Mouse (Mus musculus): Measurements from ENCODE around the gene Tctn3. TPM values are rescaled to one million over a fixed set of nuclear protein-coding genes. Genes with fewer than 3 reads are reported as not detected.

Tctn3 gene
- polyA plus RNA-seq, 2 experiments: 11.4 to 17.0 TPM

DNA sequence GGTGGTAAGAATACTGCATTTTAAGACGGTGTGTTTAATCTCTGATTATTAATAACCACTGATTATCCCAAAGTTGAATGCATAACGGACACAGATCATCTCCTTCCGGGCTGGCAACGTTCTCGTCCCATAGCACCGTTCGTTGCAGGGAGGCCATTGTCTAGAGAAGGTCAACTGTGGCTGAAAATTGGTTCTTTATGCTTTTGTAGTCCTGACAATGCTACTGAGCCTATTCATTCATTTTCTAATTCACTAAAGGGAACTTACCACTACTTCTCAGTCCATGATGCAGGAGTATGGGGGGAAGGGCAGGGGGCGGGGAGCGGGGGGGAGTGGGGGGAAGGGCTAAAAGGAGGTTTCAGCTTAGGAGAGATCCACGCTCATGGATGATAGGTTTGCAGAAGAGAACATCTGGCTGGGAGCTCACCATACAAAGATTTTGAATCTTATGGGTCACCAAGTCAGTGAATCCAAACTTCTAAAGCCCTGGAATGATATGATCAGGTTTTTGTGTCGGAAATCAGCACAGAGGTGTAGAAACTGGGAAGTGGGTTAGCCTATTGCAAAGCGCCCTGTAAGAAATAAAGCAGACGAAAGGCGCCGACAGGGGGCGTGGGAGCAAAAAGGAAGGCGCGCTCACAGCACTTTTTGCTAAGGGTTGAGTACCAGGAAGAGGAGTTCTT is 23.0 kb downstream of the Tctn3 start:
- Histone ChIP-seq H3K4me3 (replicated peaks; ENCODE audit: low read length) (peak overlapping the region; percentile 76), H3K27me3 (ENCODE audit: control insufficient read depth, insufficient read depth, low read length) (no peaks in the 10 kb centered on the region), H3K36me3 (ENCODE audit: control insufficient read depth, insufficient read depth, low read length) (peaks cover 10% of the 10 kb centered on the region; the same call in 1 of the 2 replicates), H3K9ac (ENCODE audit: low read depth, low read length, severe bottlenecking) (peak overlapping the region; percentile 74), H3K4me1 (ENCODE audit: control insufficient read depth, insufficient read depth, low read length) (peaks cover 7% of the 10 kb centered on the region), H3K9me3 (ENCODE audit: control insufficient read depth, low read length) (no peaks in the 10 kb centered on the region), H3K27ac (replicated peaks; ENCODE audit: low read depth, low read length) (no peak overlapping the region; the same call in 1 of the 2 replicates), H3K4me2 (replicated peaks; ENCODE audit: low read depth, low read length, severe bottlenecking) (peak overlapping the region; percentile 72)
- ATAC-seq (ENCODE audit: low FRiP score, low read depth) (peak; percentile 52), DNase-seq (ENCODE audit: low spot score) (peak; percentile 94)
- no peak for TF ChIP-seq POLR2A (IDR thresholded peaks at IDR 0.05; ENCODE audit: borderline replicate concordance, extremely low read depth, insufficient read depth, insufficient read length)
- WGBS: 1% methylated on average over 18 of the region's 18 CpGs

DNA sequence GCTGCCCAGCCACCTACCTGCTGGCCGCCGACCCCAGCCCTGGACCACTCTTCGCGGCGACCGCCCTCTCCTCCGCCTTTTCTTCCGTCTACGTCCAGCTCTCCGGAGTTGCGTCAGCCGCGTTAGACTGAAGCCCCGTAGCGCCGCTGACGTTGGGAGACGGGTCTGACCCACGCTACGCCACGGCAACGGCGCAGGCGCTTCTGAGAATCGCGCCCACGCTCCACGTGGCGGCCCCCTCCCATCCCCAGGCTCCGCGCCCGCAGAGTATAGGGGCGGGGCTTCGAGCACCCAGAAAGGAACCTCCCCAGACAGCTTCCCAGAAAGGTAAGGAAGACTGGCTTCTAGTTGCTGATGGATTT is 23.8 kb downstream of the Tctn3 start, which contains the start of gene Aldh18a1:
Aldh18a1 (minus strand) TSS at position 171 of the 362 bp plus-strand sequence.
- Histone ChIP-seq H3K27ac (replicated peaks; ENCODE audit: low read depth, low read length) (no peak within 1 kb of the TSS), H3K4me3 (replicated peaks; ENCODE audit: low read length) (peak within 1 kb of the TSS; percentile 76), H3K9ac (ENCODE audit: low read depth, low read length, severe bottlenecking) (peak within 1 kb of the TSS; percentile 74), H3K9me3 (ENCODE audit: control insufficient read depth, low read length) (no peaks in the 10 kb centered on the region), H3K27me3 (ENCODE audit: control insufficient read depth, insufficient read depth, low read length) (no peaks in the 10 kb centered on the region), H3K36me3 (ENCODE audit: control insufficient read depth, insufficient read depth, low read length) (peaks cover 17% of the 10 kb centered on the region), H3K4me2 (replicated peaks; ENCODE audit: low read depth, low read length, severe bottlenecking) (peak within 1 kb of the TSS; percentile 72), H3K4me1 (ENCODE audit: control insufficient read depth, insufficient read depth, low read length) (peaks cover 7% of the 10 kb centered on the region)
- peak; percentile 94 for ATAC-seq (ENCODE audit: low FRiP score, low read depth)
- 0% methylated on average over 34 of the region's 34 CpGs for WGBS
- TF ChIP-seq POLR2A (IDR thresholded peaks at IDR 0.05; ENCODE audit: borderline replicate concordance, extremely low read depth, insufficient read depth, insufficient read length): no peak
- DNase-seq (ENCODE audit: low spot score): peak; percentile 95

DNA sequence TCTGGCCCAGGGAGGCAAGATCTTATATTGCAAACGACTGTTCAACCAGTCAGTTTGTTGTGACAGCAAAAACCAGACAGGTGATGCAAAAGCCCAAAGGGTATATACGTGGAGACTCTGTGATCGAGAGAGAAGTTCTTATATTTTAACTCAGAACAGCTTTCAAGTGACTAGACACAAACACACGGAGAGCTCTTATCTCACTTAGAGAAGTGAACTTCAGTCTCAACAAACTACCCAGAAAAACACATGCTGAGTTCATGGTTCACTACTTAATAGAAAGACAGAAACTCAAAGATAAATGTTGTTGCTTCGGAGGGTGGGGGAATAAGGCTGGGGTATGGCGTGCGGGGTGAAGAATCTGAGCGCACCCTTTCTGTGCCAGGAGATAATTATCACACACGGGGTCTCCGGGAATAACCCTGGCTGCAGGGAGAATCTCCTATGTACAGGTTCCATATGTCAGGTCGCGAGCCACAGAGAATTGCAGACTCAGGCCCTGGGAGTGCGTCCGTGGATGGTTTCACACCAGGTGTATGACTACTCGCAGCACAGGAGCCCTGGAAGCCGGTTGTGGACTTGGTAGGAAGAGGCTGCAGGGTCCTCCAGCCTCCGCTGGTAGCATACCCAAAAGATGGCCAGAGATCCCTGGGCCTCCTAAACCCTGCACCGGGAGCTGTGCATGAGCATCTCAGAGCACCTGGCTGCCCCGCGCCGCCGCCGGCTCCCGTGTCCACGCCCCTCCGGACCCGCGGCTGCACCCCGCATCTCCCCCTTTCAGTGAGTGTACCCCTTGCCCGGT is 24.3 kb downstream of the Tctn3 start:
- Histone ChIP-seq H3K4me3 (replicated peaks; ENCODE audit: low read length) (peak overlapping the region; percentile 76), H3K27me3 (ENCODE audit: control insufficient read depth, insufficient read depth, low read length) (no peaks in the 10 kb centered on the region), H3K36me3 (ENCODE audit: control insufficient read depth, insufficient read depth, low read length) (peaks cover 21% of the 10 kb centered on the region), H3K9me3 (ENCODE audit: control insufficient read depth, low read length) (no peaks in the 10 kb centered on the region), H3K4me2 (replicated peaks; ENCODE audit: low read depth, low read length, severe bottlenecking) (peak overlapping the region; percentile 72), H3K27ac (replicated peaks; ENCODE audit: low read depth, low read length) (no peak overlapping the region), H3K4me1 (ENCODE audit: control insufficient read depth, insufficient read depth, low read length) (peaks cover 7% of the 10 kb centered on the region), H3K9ac (ENCODE audit: low read depth, low read length, severe bottlenecking) (peak overlapping the region; percentile 74)
- no peak for TF ChIP-seq POLR2A (IDR thresholded peaks at IDR 0.05; ENCODE audit: borderline replicate concordance, extremely low read depth, insufficient read depth, insufficient read length)
- WGBS: 3% methylated on average over 26 of the region's 30 CpGs
- ATAC-seq (ENCODE audit: low FRiP score, low read depth) (peak; percentile 58), DNase-seq (ENCODE audit: low spot score) (no peak)

DNA sequence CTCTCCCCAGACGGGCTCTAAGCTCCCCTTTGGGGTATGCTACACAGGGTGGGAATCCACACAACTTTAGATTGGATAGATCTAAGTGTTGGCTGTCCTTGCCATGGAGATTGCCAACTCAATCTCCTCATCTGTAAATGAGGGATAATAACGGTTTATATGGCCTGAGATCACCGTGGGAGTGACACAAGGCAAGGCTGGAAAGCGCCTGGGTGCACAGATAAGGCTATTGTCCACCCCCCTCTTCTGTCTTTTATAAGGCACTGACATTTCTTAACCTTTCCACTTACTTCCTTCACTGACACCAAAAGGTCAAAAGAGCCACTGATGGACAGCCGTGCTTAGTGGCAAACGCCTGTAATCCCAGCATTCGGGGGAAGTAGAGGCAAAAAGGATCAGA is 25.1 kb downstream of the Tctn3 start:
- Histone ChIP-seq H3K9me3 (ENCODE audit: control insufficient read depth, low read length) (no peaks in the 10 kb centered on the region), H3K4me2 (replicated peaks; ENCODE audit: low read depth, low read length, severe bottlenecking) (peak overlapping the region; percentile 72), H3K4me1 (ENCODE audit: control insufficient read depth, insufficient read depth, low read length) (peaks cover 7% of the 10 kb centered on the region), H3K9ac (ENCODE audit: low read depth, low read length, severe bottlenecking) (peak overlapping the region; percentile 74; the same call in 1 of the 2 replicates), H3K4me3 (replicated peaks; ENCODE audit: low read length) (peak overlapping the region; percentile 76), H3K27ac (replicated peaks; ENCODE audit: low read depth, low read length) (no peak overlapping the region), H3K36me3 (ENCODE audit: control insufficient read depth, insufficient read depth, low read length) (peaks cover 29% of the 10 kb centered on the region), H3K27me3 (ENCODE audit: control insufficient read depth, insufficient read depth, low read length) (no peaks in the 10 kb centered on the region)
- no peak for TF ChIP-seq POLR2A (IDR thresholded peaks at IDR 0.05; ENCODE audit: borderline replicate concordance, extremely low read depth, insufficient read depth, insufficient read length)
- ATAC-seq (ENCODE audit: low FRiP score, low read depth) (no peak), DNase-seq (ENCODE audit: low spot score) (no peak)
- 60% methylated on average over 7 of the region's 7 CpGs for WGBS

DNA sequence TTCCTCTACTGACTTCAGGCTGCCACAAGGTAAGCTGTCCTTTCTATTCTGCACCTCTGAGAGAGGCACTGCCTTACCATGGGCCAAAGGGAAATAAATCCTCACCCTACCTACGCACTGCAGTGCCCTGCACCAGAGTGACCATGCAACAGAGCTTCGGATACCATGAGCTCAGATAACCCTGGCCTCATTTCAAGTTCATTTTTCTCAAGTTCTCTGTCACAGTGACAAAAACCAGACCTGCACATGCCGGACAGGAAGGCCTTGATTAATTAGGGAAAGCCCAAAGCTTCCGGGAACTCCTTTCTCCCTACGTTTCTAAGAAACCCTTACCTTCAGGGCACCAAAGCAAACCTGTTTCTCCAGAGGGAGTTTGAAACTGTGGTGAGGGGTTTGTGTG is 30.4 kb downstream of the Tctn3 start:
- Histone ChIP-seq H3K4me1 (ENCODE audit: control insufficient read depth, insufficient read depth, low read length) (peaks cover under 1% of the 10 kb centered on the region), H3K27ac (replicated peaks; ENCODE audit: low read depth, low read length) (no peak overlapping the region), H3K9me3 (ENCODE audit: control insufficient read depth, low read length) (no peaks in the 10 kb centered on the region), H3K36me3 (ENCODE audit: control insufficient read depth, insufficient read depth, low read length) (peaks cover 69% of the 10 kb centered on the region), H3K4me3 (replicated peaks; ENCODE audit: low read length) (no peak overlapping the region), H3K4me2 (replicated peaks; ENCODE audit: low read depth, low read length, severe bottlenecking) (no peak overlapping the region), H3K9ac (ENCODE audit: low read depth, low read length, severe bottlenecking) (no peak overlapping the region), H3K27me3 (ENCODE audit: control insufficient read depth, insufficient read depth, low read length) (no peaks in the 10 kb centered on the region)
- no peak for TF ChIP-seq POLR2A (IDR thresholded peaks at IDR 0.05; ENCODE audit: borderline replicate concordance, extremely low read depth, insufficient read depth, insufficient read length)
- no peak for DNase-seq (ENCODE audit: low spot score)
- ATAC-seq (ENCODE audit: low FRiP score, low read depth): no peak
- 53% methylated on average over 5 of the region's 5 CpGs for WGBS

All from limb, embryonic 14.5 days (tissue).